Mouse (Mus musculus) spleen, adult 2 months (tissue): ENCODE measurements around the gene Msh5.
"Not testable (repeated sequence)": the region's sequence is repeated elsewhere in the genome, so short reads cannot be mapped to it uniquely, and the experiment has no call there.

Experiments used
- CTCF ChIP-seq: fragments of 200-500 bp; IDR thresholded peaks from 2 replicates; pipeline ENCODE4 v1.5.1; 2011; ENCODE audit warnings: mild to moderate bottlenecking, inconsistent platforms; ENCODE audit not compliant: insufficient read depth, insufficient read length, insufficient replicate concordance; ENCODE audit errors: extremely low read depth
- POLR2A ChIP-seq: fragments of 200-500 bp; IDR thresholded peaks from 2 replicates; pipeline ENCODE4 v1.6.1; 2011; ENCODE audit warnings: low read depth, low read length, inconsistent platforms

- TF ChIP-seq POLR2A, CTCF: not testable (repeated sequence)
These were observed 51.4 kb downstream of the Msh5 start for GRCm38 (mm10) chr17:34995192-34995591.
